Mouse (Mus musculus): ENCODE measurements around the gene Cnpy1. TPM values are rescaled to one million over a fixed set of nuclear protein-coding genes. Genes with fewer than 3 reads are reported as not detected.

Cnpy1 gene
- polyA plus RNA-seq, 1 experiment, result not detected

- Histone ChIP-seq H3K36me3 (ENCODE audit: control insufficient read depth, insufficient read depth) (no peaks in the 10 kb centered on the region), H3K79me2 (ENCODE audit: control insufficient read depth, insufficient read depth) (no peaks in the 10 kb centered on the region), H3ac (ENCODE audit: control insufficient read depth, insufficient read length) (no peak overlapping the region), H3K4me2 (ENCODE audit: low read depth) (no peak overlapping the region), H3K27me3 (ENCODE audit: control insufficient read depth, insufficient read depth, insufficient read length) (peaks cover 10% of the 10 kb centered on the region), H3K4me3 (no peak overlapping the region)
- TF ChIP-seq REST (IDR thresholded peaks at IDR 0.05; ENCODE audit: insufficient read depth, insufficient read length), result no peak
- no peak for TF ChIP-seq POLR2A (IDR thresholded peaks at IDR 0.05; ENCODE audit: insufficient read length, low read depth)
- TF ChIP-seq MYOD1 (IDR thresholded peaks at IDR 0.05; ENCODE audit: control insufficient read depth in 1 of 3, insufficient read length in 2 of 3, low read depth in 2 of 3), result no peak
- TF ChIP-seq E2F4 (IDR thresholded peaks at IDR 0.05; ENCODE audit: insufficient read depth), result no peak
- no peak for TF ChIP-seq USF1 (IDR thresholded peaks at IDR 0.05; ENCODE audit: low read depth)
- no peak for TF ChIP-seq TCF3 (IDR thresholded peaks at IDR 0.05; ENCODE audit: insufficient read length, low read depth)
- TF ChIP-seq SRF (IDR thresholded peaks at IDR 0.05; ENCODE audit: control insufficient read depth, insufficient read length, low read depth), result no peak
- no peak for TF ChIP-seq CEBPB (IDR thresholded peaks at IDR 0.05; ENCODE audit: insufficient read depth, poor library complexity, severe bottlenecking)
- TF ChIP-seq TCF12 (IDR thresholded peaks at IDR 0.05; ENCODE audit: insufficient read depth, poor library complexity, severe bottlenecking), result no peak
- no peak for TF ChIP-seq MYOG (IDR thresholded peaks at IDR 0.05; ENCODE audit: control insufficient read depth in 1 of 3, insufficient read depth in 1 of 3, insufficient read length in 2 of 3, low read depth in 2 of 3)
- TF ChIP-seq POLR2AphosphoS2 (IDR thresholded peaks at IDR 0.05; ENCODE audit: insufficient read length, low read depth), result no peak
- no peak for TF ChIP-seq MAX (IDR thresholded peaks at IDR 0.05; ENCODE audit: low read depth)
Measured at GRCm38 (mm10) chr5:28195473-28195872, 50.1 kb downstream of the Cnpy1 start.

- H3ac ChIP-seq (ENCODE audit: control insufficient read depth, insufficient read length), result no peak overlapping the region
- no peaks in the 10 kb centered on the region for H3K79me2 ChIP-seq (ENCODE audit: control insufficient read depth, insufficient read depth)
- H3K27me3 ChIP-seq (ENCODE audit: control insufficient read depth, insufficient read depth, insufficient read length), result peaks cover 14% of the 10 kb centered on the region
- no peak overlapping the region for H3K4me2 ChIP-seq (ENCODE audit: low read depth)
- no peaks in the 10 kb centered on the region for H3K36me3 ChIP-seq (ENCODE audit: control insufficient read depth, insufficient read depth)
- no peak overlapping the region for H3K4me3 ChIP-seq
- TF ChIP-seq REST (IDR thresholded peaks at IDR 0.05; ENCODE audit: insufficient read depth, insufficient read length) (no peak), TCF12 (IDR thresholded peaks at IDR 0.05; ENCODE audit: insufficient read depth, poor library complexity, severe bottlenecking) (no peak), MYOG (IDR thresholded peaks at IDR 0.05; ENCODE audit: control insufficient read depth in 1 of 3, insufficient read depth in 1 of 3, insufficient read length in 2 of 3, low read depth in 2 of 3) (no peak), MAX (IDR thresholded peaks at IDR 0.05; ENCODE audit: low read depth) (no peak), MYOD1 (IDR thresholded peaks at IDR 0.05; ENCODE audit: control insufficient read depth in 1 of 3, insufficient read length in 2 of 3, low read depth in 2 of 3) (no peak), POLR2AphosphoS2 (IDR thresholded peaks at IDR 0.05; ENCODE audit: insufficient read length, low read depth) (no peak), POLR2A (IDR thresholded peaks at IDR 0.05; ENCODE audit: insufficient read length, low read depth) (no peak), E2F4 (IDR thresholded peaks at IDR 0.05; ENCODE audit: insufficient read depth) (no peak), TCF3 (IDR thresholded peaks at IDR 0.05; ENCODE audit: insufficient read length, low read depth) (no peak), CEBPB (IDR thresholded peaks at IDR 0.05; ENCODE audit: insufficient read depth, poor library complexity, severe bottlenecking) (no peak), SRF (IDR thresholded peaks at IDR 0.05; ENCODE audit: control insufficient read depth, insufficient read length, low read depth) (no peak), USF1 (IDR thresholded peaks at IDR 0.05; ENCODE audit: low read depth) (no peak)
Measured at GRCm38 (mm10) chr5:28192099-28192454, 53.5 kb downstream of the Cnpy1 start.

- Histone ChIP-seq H3K79me2 (ENCODE audit: control insufficient read depth, insufficient read depth) (no peaks in the 10 kb centered on the region), H3ac (ENCODE audit: control insufficient read depth, insufficient read length) (no peak overlapping the region), H3K4me3 (no peak overlapping the region), H3K36me3 (ENCODE audit: control insufficient read depth, insufficient read depth) (no peaks in the 10 kb centered on the region), H3K4me2 (ENCODE audit: low read depth) (no peak overlapping the region), H3K27me3 (ENCODE audit: control insufficient read depth, insufficient read depth, insufficient read length) (peaks cover 13% of the 10 kb centered on the region)
- no peak for TF ChIP-seq POLR2AphosphoS2 (IDR thresholded peaks at IDR 0.05; ENCODE audit: insufficient read length, low read depth)
- TF ChIP-seq TCF3 (IDR thresholded peaks at IDR 0.05; ENCODE audit: insufficient read length, low read depth), result no peak
- no peak for TF ChIP-seq SRF (IDR thresholded peaks at IDR 0.05; ENCODE audit: control insufficient read depth, insufficient read length, low read depth)
- no peak for TF ChIP-seq POLR2A (IDR thresholded peaks at IDR 0.05; ENCODE audit: insufficient read length, low read depth)
- TF ChIP-seq MYOG (IDR thresholded peaks at IDR 0.05; ENCODE audit: control insufficient read depth in 1 of 3, insufficient read depth in 1 of 3, insufficient read length in 2 of 3, low read depth in 2 of 3), result no peak
- no peak for TF ChIP-seq E2F4 (IDR thresholded peaks at IDR 0.05; ENCODE audit: insufficient read depth)
- TF ChIP-seq USF1 (IDR thresholded peaks at IDR 0.05; ENCODE audit: low read depth), result no peak
- TF ChIP-seq TCF12 (IDR thresholded peaks at IDR 0.05; ENCODE audit: insufficient read depth, poor library complexity, severe bottlenecking), result no peak
- TF ChIP-seq REST (IDR thresholded peaks at IDR 0.05; ENCODE audit: insufficient read depth, insufficient read length), result no peak
- no peak for TF ChIP-seq MAX (IDR thresholded peaks at IDR 0.05; ENCODE audit: low read depth)
- no peak for TF ChIP-seq CEBPB (IDR thresholded peaks at IDR 0.05; ENCODE audit: insufficient read depth, poor library complexity, severe bottlenecking)
- no peak for TF ChIP-seq MYOD1 (IDR thresholded peaks at IDR 0.05; ENCODE audit: control insufficient read depth in 1 of 3, insufficient read length in 2 of 3, low read depth in 2 of 3)
Measured at GRCm38 (mm10) chr5:28191201-28192098, 54.2 kb downstream of the Cnpy1 start.

GRCm38 (mm10) chr5:28179237-28179790 is 66.3 kb downstream of the Cnpy1 start:
- Histone ChIP-seq H3K4me2 (ENCODE audit: low read depth) (no peak overlapping the region), H3ac (ENCODE audit: control insufficient read depth, insufficient read length) (no peak overlapping the region), H3K27me3 (ENCODE audit: control insufficient read depth, insufficient read depth, insufficient read length) (peaks cover 21% of the 10 kb centered on the region), H3K79me2 (ENCODE audit: control insufficient read depth, insufficient read depth) (no peaks in the 10 kb centered on the region), H3K36me3 (ENCODE audit: control insufficient read depth, insufficient read depth) (no peaks in the 10 kb centered on the region), H3K4me3 (no peak overlapping the region)
- no peak for TF ChIP-seq E2F4 (IDR thresholded peaks at IDR 0.05; ENCODE audit: insufficient read depth)
- no peak for TF ChIP-seq CEBPB (IDR thresholded peaks at IDR 0.05; ENCODE audit: insufficient read depth, poor library complexity, severe bottlenecking)
- no peak for TF ChIP-seq USF1 (IDR thresholded peaks at IDR 0.05; ENCODE audit: low read depth)
- no peak for TF ChIP-seq TCF3 (IDR thresholded peaks at IDR 0.05; ENCODE audit: insufficient read length, low read depth)
- TF ChIP-seq SRF (IDR thresholded peaks at IDR 0.05; ENCODE audit: control insufficient read depth, insufficient read length, low read depth), result no peak
- no peak for TF ChIP-seq REST (IDR thresholded peaks at IDR 0.05; ENCODE audit: insufficient read depth, insufficient read length)
- TF ChIP-seq MYOD1 (IDR thresholded peaks at IDR 0.05; ENCODE audit: control insufficient read depth in 1 of 3, insufficient read length in 2 of 3, low read depth in 2 of 3), result no peak
- TF ChIP-seq MYOG (IDR thresholded peaks at IDR 0.05; ENCODE audit: control insufficient read depth in 1 of 3, insufficient read depth in 1 of 3, insufficient read length in 2 of 3, low read depth in 2 of 3), result no peak
- no peak for TF ChIP-seq POLR2AphosphoS2 (IDR thresholded peaks at IDR 0.05; ENCODE audit: insufficient read length, low read depth)
- TF ChIP-seq TCF12 (IDR thresholded peaks at IDR 0.05; ENCODE audit: insufficient read depth, poor library complexity, severe bottlenecking), result no peak
- no peak for TF ChIP-seq MAX (IDR thresholded peaks at IDR 0.05; ENCODE audit: low read depth)
- no peak for TF ChIP-seq POLR2A (IDR thresholded peaks at IDR 0.05; ENCODE audit: insufficient read length, low read depth)

All from myocyte (in vitro differentiated cells).